Mouse (Mus musculus): Measurements from ENCODE around the gene Lrrc7. TPM values are rescaled to one million over a fixed set of nuclear protein-coding genes. Genes with fewer than 3 reads are reported as not detected.

Gene Lrrc7
- polyA plus RNA-seq, 1 experiment = not detected

DNA sequence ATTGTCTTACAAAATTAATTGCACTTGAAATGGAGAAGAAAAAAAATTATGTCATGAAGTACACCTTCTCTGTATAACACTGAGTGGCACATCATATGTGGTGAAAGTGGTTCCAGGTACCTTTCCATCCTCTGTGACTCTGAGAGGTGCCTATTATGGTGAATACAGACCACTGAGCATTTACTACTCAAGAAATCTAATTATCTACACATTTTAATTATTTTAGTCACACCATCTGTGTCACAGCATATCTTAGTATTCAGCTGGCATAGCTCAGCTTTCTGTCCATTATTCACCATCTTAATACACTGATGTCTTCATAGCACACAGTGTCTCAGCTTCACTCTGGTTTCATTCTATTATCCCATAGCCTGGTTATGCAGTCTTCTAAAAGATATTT, 7.7 kb downstream of the Lrrc7 start:
- no peak for TF ChIP-seq POLR2A (IDR thresholded peaks at IDR 0.05; ENCODE audit: insufficient read depth, low read depth, low read length)
- TF ChIP-seq CTCF (IDR thresholded peaks at IDR 0.05; ENCODE audit: insufficient read depth, low read depth, low read length) = no peak
- Histone ChIP-seq H3K4me1 (ENCODE audit: control insufficient read depth, insufficient read depth, low read length) (peaks cover 2% of the 10 kb centered on the region; the same call in 1 of the 2 replicates), H3K27ac (ENCODE audit: insufficient read depth, low read depth, low read length) (no peak overlapping the region)

DNA sequence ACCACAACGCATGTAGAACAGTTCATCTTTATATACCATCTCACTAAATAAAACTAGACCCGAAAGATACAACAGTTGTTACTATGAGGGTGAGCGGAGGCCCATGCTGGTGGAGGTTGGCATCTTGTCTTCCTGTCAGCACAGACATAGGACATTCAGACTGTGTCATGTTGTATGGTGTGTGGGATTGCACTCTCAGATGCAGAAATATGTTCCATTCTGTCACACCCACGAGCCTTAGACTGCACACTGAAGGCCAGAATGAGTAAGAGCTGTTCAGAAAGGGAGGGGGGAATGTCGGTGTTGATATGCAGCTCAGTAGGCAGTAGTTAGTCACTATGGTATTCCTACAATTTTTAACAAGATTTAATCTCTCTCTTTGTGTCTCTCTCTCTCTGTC, 9.9 kb downstream of the Lrrc7 start:
- 60% methylated on average over 5 of the region's 5 CpGs for WGBS
- Histone ChIP-seq H3K27ac (ENCODE audit: insufficient read depth, low read depth, low read length) (no peak overlapping the region), H3K4me3 (ENCODE audit: insufficient read depth, low read depth, low read length) (no peak overlapping the region), H3K4me1 (ENCODE audit: control insufficient read depth, insufficient read depth, low read length) (peaks cover 2% of the 10 kb centered on the region; the same call in 1 of the 2 replicates)
- TF ChIP-seq POLR2A (IDR thresholded peaks at IDR 0.05; ENCODE audit: insufficient read depth, low read depth, low read length) (no peak), CTCF (IDR thresholded peaks at IDR 0.05; ENCODE audit: insufficient read depth, low read depth, low read length) (no peak)

More for the DNA sequence above, 7.7 kb downstream of the Lrrc7 start:
- no peak overlapping the region for H3K4me3 ChIP-seq (ENCODE audit: insufficient read depth, low read depth, low read length)

DNA sequence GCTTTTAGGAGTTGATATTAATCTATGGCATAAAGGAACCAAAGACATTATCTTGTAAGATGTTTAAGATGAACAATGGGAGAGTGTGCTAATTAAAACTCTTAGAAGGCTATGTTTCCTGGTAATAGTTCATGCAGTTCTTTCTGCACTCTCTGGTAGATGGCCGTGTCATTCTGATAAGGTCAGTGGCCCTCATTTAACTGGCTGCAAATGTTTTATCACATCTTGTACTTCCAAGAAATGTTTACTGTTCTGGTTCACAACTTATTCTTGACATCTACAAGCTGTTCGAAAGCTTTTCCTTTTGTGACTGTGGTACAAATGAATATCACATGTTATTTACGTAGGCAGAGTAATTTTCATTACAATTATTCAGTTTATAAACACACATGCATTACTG, 18.5 kb downstream of the Lrrc7 start:
- 64% methylated on average over 3 of the region's 3 CpGs for WGBS
- TF ChIP-seq CTCF (IDR thresholded peaks at IDR 0.05; ENCODE audit: insufficient read depth, low read depth, low read length) (no peak), POLR2A (IDR thresholded peaks at IDR 0.05; ENCODE audit: insufficient read depth, low read depth, low read length) (no peak)
- H3K27ac ChIP-seq (ENCODE audit: insufficient read depth, low read depth, low read length) = no peak overlapping the region
- no peaks in the 10 kb centered on the region for H3K4me1 ChIP-seq (ENCODE audit: control insufficient read depth, insufficient read depth, low read length)
- H3K4me3 ChIP-seq (ENCODE audit: insufficient read depth, low read depth, low read length) = no peak overlapping the region

DNA sequence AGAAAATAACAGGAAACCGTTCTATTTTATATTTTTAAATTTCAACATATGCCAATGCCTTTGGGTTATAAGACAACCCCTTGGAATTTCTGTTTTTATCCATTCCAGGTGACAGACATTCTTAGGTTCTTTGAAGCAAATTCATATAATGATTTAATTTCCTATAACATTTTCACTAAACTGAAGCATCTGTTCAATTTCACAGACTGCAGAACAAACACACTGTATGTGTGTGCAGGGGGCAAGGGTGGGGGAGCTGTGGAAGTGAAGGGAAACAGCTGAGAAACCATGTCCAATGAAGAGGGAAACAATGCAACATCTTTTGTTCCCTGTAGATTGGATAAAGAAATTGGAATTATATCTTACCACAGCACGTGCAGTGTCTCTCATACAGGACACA, 29.2 kb downstream of the Lrrc7 start:
- TF ChIP-seq CTCF (IDR thresholded peaks at IDR 0.05; ENCODE audit: insufficient read depth, low read depth, low read length) (no peak), POLR2A (IDR thresholded peaks at IDR 0.05; ENCODE audit: insufficient read depth, low read depth, low read length) (no peak)
- Histone ChIP-seq H3K4me1 (ENCODE audit: control insufficient read depth, insufficient read depth, low read length) (no peaks in the 10 kb centered on the region), H3K27ac (ENCODE audit: insufficient read depth, low read depth, low read length) (no peak overlapping the region), H3K4me3 (ENCODE audit: insufficient read depth, low read depth, low read length) (no peak overlapping the region)
- whole genome bisulfite sequencing = 60% methylated on average over 2 of the region's 2 CpGs

DNA sequence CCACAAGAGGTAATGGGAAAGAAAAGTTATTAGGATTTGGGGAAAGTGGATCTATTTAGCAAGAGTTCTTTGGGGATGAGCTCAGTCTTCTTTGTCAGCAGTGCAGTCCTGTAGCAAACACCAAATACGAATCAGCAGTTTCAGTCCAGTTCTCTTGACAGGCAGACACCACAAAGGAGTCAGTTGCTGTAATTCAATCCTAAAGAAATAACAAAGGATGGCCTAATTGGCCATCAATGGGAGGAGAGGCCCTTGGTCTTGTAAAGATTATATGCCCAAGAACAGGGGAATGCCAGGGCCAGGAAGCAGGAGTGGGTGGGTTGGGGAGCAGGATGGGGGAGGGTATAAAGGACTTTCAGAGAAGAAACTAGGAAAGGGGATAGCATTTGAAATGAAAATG, 33.5 kb downstream of the Lrrc7 start:
- WGBS = 44% methylated on average over 1 of the region's 1 CpGs
- TF ChIP-seq POLR2A (IDR thresholded peaks at IDR 0.05; ENCODE audit: insufficient read depth, low read depth, low read length) = no peak
- TF ChIP-seq CTCF (IDR thresholded peaks at IDR 0.05; ENCODE audit: insufficient read depth, low read depth, low read length) = no peak
- Histone ChIP-seq H3K27ac (ENCODE audit: insufficient read depth, low read depth, low read length) (no peak overlapping the region), H3K4me1 (ENCODE audit: control insufficient read depth, insufficient read depth, low read length) (no peaks in the 10 kb centered on the region), H3K4me3 (ENCODE audit: insufficient read depth, low read depth, low read length) (no peak overlapping the region)

DNA sequence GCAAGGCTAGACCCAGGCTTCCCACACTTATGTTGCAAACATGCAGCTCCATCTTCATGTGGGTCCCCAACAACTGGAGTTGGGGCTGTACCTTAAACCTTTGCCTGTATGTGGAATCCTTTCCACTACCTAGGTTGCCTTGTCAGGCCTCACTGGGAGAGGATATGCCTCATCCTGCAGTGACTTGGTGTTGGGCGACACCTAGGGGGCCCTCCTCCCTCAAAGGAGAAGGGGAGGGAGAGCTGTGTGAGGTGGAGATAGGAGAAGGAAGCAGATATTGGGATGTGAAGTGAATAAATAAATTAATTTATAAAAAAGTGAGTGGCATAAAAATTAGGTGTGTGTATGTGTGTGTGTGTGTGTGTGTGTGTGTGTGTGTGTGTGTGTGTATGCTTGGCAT, 68.3 kb downstream of the Lrrc7 start:
- TF ChIP-seq CTCF (IDR thresholded peaks at IDR 0.05; ENCODE audit: insufficient read depth, low read depth, low read length) (no peak), POLR2A (IDR thresholded peaks at IDR 0.05; ENCODE audit: insufficient read depth, low read depth, low read length) (no peak)
- no peak overlapping the region for H3K4me3 ChIP-seq (ENCODE audit: insufficient read depth, low read depth, low read length)
- 83% methylated on average over 1 of the region's 1 CpGs for WGBS

DNA sequence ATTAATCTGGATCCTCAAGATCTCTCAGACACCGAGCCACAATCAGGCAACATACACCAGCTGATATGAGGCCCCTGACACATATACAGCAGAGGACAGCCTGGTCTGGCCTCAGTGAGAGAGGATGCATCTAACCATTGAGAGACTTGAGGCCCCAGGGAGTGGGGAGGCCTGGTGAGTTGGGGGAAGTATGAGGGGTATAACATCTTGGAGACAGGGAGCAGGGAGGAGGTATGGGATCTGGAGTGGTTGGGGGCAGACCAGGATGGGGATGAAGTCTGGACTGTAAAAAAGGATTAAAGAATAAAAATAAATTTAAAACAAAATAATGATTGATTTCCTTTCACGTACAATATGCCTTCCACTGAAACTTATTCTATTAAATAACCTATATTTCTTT, 82.3 kb downstream of the Lrrc7 start:
- 96% methylated on average over 2 of the region's 2 CpGs for WGBS
- Histone ChIP-seq H3K27ac (ENCODE audit: insufficient read depth, low read depth, low read length) (no peak overlapping the region), H3K4me1 (ENCODE audit: control insufficient read depth, insufficient read depth, low read length) (no peaks in the 10 kb centered on the region), H3K4me3 (ENCODE audit: insufficient read depth, low read depth, low read length) (no peak overlapping the region)
- TF ChIP-seq POLR2A (IDR thresholded peaks at IDR 0.05; ENCODE audit: insufficient read depth, low read depth, low read length) = no peak
- no peak for TF ChIP-seq CTCF (IDR thresholded peaks at IDR 0.05; ENCODE audit: insufficient read depth, low read depth, low read length)

More for the DNA sequence above, 68.3 kb downstream of the Lrrc7 start:
- Histone ChIP-seq H3K27ac (ENCODE audit: insufficient read depth, low read depth, low read length) (no peak overlapping the region), H3K4me1 (ENCODE audit: control insufficient read depth, insufficient read depth, low read length) (no peaks in the 10 kb centered on the region)

DNA sequence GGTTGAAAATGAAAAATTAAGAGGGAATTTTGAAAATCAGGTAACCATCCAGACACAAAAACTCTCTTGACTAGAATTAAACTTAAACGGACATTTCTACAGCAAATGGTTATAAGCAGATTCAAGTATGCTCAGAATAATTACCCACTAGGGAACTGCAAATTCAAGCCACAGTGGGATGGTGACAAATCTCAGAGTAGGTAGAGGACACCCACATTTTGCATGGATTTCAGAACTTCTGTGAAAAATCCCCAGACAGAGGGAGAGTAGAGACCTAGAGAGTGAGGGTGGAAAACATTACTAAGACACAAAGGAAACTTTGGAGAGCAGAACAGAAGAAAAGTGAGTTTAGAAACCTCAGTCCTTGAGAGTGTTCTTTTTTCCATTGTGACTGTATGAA, 161.4 kb downstream of the Lrrc7 start:
- 51% methylated on average over 1 of the region's 1 CpGs for WGBS
- no peak for TF ChIP-seq POLR2A (IDR thresholded peaks at IDR 0.05; ENCODE audit: insufficient read depth, low read depth, low read length)
- TF ChIP-seq CTCF (IDR thresholded peaks at IDR 0.05; ENCODE audit: insufficient read depth, low read depth, low read length) = no peak
- no peaks in the 10 kb centered on the region for H3K4me1 ChIP-seq (ENCODE audit: control insufficient read depth, insufficient read depth, low read length)
- H3K4me3 ChIP-seq (ENCODE audit: insufficient read depth, low read depth, low read length) = no peak overlapping the region
- H3K27ac ChIP-seq (ENCODE audit: insufficient read depth, low read depth, low read length) = no peak overlapping the region

DNA sequence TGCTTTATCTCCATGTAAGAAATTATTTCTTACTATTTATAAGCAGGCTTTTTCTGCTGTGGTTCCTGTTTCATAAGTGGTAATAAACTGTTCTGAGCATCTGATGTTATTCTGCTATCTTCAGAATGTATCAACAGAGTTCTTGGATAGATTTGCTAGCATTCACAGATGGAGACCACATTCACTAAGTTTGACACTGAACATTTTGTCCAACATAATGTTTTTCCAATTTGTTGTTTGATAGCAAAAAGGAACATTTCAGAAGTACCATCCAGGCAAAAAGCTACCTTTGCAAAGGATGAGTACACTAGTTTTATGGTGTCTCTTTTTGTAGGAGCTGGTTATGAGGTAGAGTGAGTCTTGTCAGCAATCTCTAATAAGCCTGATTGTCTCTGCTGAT, 170.5 kb downstream of the Lrrc7 start:
- H3K27ac ChIP-seq (ENCODE audit: insufficient read depth, low read depth, low read length) = no peak overlapping the region
- H3K4me3 ChIP-seq (ENCODE audit: insufficient read depth, low read depth, low read length) = no peak overlapping the region
- H3K4me1 ChIP-seq (ENCODE audit: control insufficient read depth, insufficient read depth, low read length) = peaks cover 2% of the 10 kb centered on the region; the same call in 1 of the 2 replicates
- TF ChIP-seq CTCF (IDR thresholded peaks at IDR 0.05; ENCODE audit: insufficient read depth, low read depth, low read length) (no peak), POLR2A (IDR thresholded peaks at IDR 0.05; ENCODE audit: insufficient read depth, low read depth, low read length) (no peak)

DNA sequence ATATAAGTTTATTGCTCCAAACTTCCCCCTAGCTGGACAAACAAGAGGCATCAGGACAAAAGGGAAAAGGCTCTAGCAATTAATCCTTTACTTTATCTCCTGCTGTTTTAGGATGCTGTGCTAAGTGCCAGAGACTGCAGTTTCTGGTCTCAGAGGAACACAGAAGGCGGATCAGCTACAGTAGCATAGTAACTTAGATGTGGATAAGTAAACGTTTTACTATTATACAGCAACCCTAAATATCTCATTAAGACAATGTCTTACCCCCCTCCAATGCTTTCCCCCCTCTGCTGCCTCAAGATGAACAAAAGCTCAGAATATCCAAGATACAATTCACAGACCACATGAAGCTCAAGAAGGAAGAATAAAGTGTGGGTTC, 174.0 kb downstream of the Lrrc7 start:
- peaks cover 2% of the 10 kb centered on the region; the same call in 1 of the 2 replicates for H3K4me1 ChIP-seq (ENCODE audit: control insufficient read depth, insufficient read depth, low read length)
- 22% methylated on average over 2 of the region's 2 CpGs for WGBS
- H3K27ac ChIP-seq (ENCODE audit: insufficient read depth, low read depth, low read length) = no peak overlapping the region
- TF ChIP-seq POLR2A (IDR thresholded peaks at IDR 0.05; ENCODE audit: insufficient read depth, low read depth, low read length) (no peak), CTCF (IDR thresholded peaks at IDR 0.05; ENCODE audit: insufficient read depth, low read depth, low read length) (no peak)
- no peak overlapping the region for H3K4me3 ChIP-seq (ENCODE audit: insufficient read depth, low read depth, low read length)

Data from olfactory bulb, adult 2 months (tissue).